Mouse (Mus musculus): ENCODE data around the gene Cep57l1.

Gene Cep57l1

DNA sequence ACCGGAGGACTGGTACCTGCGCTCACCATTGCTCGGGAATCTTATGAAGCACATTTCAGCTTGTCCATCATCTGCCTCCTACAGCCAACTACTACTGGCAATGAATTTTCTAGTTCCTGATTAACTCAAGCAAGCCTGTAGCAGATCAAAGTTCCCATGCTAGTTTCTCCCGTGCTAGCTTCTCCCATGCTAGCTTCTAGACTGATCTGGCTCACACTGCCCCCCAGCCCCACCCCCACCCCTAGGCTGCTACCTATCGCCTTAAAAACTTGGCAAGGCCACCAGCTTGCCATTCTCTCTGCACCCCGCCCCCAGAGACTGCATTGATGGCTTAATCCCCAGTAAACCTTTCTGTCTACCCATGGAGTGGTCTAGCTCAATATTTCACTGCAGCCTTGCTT lies 133.0 kb downstream of the Cep57l1 start:
- no peak for DNase-seq (ENCODE audit: low spot score in 2 of 2)

DNA sequence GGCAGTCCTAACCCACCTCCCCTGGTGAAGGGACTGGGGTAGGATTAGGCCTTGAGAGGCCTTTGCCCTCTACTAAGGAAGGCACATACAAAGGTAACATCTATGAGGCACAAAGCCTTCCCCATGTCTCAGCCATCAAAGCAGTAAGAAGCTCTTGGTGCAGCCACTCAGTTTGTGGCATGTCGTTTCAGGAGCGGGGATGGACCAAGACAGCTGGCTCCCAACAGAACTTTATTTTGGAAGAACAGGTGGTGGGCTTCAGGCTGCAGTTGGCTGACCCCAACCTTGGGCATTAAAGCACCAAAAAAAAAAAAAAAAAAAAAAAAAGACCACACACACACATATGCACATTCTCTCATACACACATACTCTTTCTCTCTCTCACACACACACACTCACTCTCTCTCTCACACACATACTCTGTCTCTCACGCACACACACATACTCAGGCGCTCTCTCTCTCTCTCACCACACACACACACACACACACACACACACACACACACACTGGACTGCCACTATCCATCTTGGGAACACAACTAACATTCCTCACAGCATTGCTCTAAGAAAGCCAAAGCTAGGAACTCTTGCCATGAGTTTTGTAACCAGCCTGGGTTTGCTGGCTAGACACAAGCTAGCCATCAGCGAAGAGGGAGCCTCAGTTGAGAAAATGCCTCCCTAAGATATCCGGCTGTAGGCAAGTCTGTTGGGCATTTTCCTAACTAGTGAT lies 133.7 kb downstream of the Cep57l1 start:
- no peak for DNase-seq (ENCODE audit: low spot score in 2 of 2)

DNA sequence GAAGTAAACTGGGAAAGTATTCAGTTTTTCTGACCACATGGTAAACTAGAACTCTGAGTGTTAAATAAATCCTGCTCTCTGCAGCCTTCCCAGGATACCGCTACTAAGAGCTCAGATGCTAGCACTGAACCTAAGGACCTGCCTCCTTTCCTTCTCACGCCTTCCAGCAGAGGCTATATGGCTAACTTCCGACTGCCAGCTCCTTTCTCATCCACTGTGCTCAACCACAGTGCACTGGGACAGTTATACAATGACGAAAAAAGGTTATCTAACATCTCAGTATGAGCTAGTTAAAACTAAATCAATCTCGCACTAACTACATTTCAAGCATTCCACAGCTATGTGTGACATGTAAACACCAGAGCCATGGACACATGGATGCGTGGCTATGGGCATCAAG lies 134.4 kb downstream of the Cep57l1 start:
- no peak for DNase-seq (ENCODE audit: low spot score in 2 of 2)

DNA sequence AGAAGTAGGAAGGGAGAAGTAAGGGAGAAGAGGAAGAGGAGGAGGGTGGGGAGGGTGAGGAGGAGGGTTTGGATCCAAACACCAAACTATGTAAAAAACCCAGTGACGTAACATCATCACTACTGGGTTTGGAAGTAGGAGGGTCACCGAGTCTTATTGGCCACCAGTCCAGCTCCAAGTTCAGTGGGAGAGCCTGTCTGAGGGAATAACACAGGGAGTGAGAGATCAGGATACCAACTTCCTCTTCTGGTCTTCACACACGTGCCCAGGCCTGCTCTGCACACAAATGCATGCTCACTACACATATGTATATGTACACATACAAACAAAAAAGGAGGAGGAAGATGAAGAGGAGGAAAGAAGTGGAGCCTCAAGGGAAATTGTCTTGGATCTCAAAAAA lies 135.3 kb downstream of the Cep57l1 start:
- no peak for DNase-seq (ENCODE audit: low spot score in 2 of 2)

DNA sequence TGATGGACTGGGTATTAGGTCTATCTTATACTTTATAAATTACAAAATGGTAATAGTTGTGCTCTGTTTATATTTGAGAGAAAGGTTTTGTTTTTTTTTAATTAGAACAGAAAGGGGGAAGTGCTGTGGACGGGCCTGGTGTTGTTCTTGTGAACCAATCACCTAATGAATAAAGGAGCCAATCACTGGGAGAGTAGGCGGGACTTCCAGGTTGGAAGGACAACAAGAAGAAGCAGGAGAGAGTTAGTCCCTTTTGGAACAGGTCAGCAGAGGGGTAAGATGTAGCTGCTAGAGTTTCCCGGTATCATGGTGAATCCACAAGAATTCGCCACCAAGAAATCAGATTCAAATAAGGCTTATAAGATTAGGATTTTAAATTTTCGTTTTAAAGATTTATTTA lies 139.5 kb downstream of the Cep57l1 start:
- no peak for DNase-seq (ENCODE audit: low spot score in 2 of 2)

All from heart, adult 9 months (tissue).